Mouse (Mus musculus): ENCODE data around the gene Ano3.

The Ano3 gene

DNA sequence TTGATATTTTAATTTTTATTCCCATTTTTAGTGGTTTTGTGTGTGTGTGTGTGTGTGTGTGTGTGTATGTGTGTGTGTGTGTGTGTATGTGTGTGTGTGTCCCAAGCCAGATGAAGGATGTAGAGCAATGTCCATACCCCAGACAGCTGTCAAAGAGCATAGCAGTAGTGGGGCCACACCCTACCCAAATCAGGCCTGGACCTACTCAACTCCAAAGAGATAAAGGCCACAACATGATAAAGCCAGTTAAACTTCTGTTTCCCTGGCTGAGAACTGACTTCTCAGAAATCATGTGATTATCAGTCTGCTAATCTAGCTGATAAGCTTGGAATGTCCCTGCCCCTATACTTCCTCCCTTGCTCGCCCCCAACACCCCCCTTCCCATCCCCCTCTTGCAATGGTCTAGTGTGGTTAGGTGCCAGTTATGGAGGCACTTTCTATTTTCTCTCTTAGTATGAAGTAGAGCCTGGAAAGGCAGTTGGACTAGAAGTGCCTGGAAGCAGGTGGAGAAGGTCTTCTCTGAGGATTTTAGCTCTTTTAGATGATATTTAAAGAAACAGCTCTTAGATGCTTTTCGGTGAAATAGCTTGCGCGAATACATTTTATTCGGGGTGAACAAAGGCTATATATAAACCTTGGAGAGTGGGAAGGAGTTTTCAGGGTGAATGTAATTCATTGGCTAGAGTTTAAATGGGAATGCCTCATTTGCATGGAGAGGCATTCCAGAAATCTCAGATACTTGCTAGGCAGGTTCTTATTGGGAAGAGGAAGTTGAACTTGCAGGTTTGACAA is 144.2 kb downstream of the Ano3 start:
- DNase-seq = no peak

GRCm38 (mm10) chr2:110795928-110796327 is 154.8 kb downstream of the Ano3 start:
- DNase-seq = no peak

GRCm38 (mm10) chr2:110795433-110795832 is 155.3 kb downstream of the Ano3 start:
- no peak for DNase-seq

- no peak for DNase-seq
Measured at GRCm38 (mm10) chr2:110787396-110787795, 163.3 kb downstream of the Ano3 start.

DNA sequence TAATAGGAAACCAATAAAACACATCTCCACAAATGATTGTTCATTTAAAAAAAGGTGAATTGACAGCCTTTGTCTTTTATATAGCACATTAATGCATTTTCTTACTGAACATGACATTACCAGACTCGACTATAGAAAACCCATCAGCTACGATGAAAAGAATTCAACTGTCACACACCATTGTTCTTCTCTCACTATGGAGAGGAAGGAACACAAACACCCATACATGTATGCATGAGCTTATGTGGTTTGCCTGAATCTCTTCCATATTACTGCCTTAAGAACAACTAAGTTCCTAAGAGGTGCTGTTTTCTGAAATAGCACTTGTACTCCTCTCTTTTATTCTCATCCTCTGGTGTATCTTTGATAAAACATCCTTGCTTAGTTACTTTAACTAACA is 191.3 kb downstream of the Ano3 start:
- DNase-seq = no peak

GRCm38 (mm10) chr2:110757556-110757955 is 193.2 kb downstream of the Ano3 start:
- no peak for DNase-seq

- DNase-seq = no peak
Measured at GRCm38 (mm10) chr2:110740493-110740892, 210.2 kb downstream of the Ano3 start.

- DNase-seq = no peak
Measured at GRCm38 (mm10) chr2:110739781-110740180, 210.9 kb downstream of the Ano3 start.

- DNase-seq = no peak
Measured at GRCm38 (mm10) chr2:110737981-110738380, 212.7 kb downstream of the Ano3 start.

- DNase-seq = no peak
Measured at GRCm38 (mm10) chr2:110737236-110737635, 213.5 kb downstream of the Ano3 start.

DNA sequence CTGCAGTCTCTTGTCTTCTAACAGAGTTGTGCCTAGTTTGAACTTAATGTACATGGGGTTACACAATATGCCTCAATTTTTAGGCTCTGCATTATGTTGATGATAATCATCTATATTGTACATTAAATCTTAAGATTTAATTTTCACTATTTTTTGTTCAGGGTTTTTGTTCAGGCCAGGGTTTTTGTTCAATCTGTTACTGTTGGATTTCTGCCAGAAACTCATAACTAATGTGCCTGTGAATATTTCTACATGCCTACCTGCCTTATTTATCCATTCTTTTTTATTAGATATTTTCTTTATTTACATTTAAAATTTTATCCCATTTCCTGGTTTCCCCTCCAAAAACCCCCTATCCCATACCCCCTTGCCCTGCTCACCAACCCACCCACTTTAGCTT is 224.6 kb downstream of the Ano3 start:
- peak; percentile 30 for DNase-seq

- no peak for DNase-seq
Measured at GRCm38 (mm10) chr2:110722208-110722607, 228.5 kb downstream of the Ano3 start.

- peak; percentile 22 for DNase-seq
Measured at GRCm38 (mm10) chr2:110721290-110721753, 229.4 kb downstream of the Ano3 start, which contains the start of gene Muc15. Gene Muc15, plus strand, starts transcription at chr2:110721340.

DNA sequence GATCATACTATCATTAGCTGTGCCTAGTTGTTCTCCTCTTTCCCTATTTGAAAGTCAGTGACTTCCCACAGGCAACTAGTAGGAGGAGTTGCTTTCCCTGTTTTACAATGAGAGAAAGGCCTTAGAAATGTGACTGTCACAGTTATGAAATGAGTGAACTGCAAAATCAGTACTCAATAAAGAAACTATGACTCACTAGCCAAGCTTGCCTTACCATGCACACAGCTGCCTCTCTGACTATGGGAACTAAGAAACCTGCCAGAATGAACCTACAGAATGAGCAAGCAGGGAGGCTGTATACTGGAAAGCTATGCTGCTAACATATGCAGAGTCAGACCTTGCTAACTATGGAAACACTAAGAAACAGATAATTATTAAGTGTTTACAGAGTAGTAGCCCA is 231.7 kb downstream of the Ano3 start:
- no peak for DNase-seq

GRCm38 (mm10) chr2:110710055-110710720 is 240.5 kb downstream of the Ano3 start:
- DNase-seq = no peak

DNA sequence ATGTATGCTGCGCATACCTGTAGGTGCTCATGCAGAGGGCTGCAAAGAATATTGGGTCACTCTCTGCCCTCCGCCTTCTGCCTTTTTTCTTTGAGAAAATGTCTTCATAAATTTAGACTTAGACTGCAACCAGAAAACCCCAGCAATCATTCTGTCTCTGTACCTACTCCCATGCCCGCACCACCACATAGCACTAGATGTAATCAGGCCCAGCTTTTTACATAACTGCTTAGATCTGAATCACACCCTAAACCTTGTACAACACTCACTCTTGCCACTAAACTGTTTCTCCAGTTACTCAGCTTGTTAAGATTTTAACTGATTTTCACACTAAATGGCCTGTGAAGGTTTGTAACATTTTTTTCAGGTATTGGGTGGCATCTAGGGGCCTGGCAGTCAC is 241.3 kb downstream of the Ano3 start:
- no peak for DNase-seq

DNA sequence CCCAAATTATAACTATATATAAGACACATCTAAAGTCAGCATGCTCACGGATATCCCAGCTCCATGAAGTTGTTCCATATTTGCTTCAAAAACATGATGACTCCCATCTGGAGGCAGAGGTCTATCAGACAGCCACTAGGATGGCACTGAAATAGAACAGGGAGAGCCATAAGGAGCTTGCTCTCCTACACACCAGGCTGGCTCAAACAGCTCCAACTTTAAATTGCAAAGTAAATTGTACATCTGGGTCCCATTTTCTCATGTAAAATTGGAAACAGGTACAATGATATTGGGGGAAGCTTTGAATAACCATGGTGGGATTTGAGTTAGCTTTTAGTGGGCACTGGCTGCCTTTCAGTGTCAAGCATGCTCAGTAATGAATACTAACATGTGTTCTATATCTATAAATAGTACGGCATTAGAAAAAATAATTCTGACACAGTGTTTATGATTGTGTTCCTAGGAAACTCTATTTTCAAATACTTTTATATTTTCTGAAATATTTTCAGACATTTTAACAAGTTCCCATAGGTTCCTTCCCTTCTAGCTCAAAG is 279.6 kb downstream of the Ano3 start:
- no peak for DNase-seq

GRCm38 (mm10) chr2:110663329-110663728 is 287.4 kb downstream of the Ano3 start:
- DNase-seq = peak; percentile 22

DNA sequence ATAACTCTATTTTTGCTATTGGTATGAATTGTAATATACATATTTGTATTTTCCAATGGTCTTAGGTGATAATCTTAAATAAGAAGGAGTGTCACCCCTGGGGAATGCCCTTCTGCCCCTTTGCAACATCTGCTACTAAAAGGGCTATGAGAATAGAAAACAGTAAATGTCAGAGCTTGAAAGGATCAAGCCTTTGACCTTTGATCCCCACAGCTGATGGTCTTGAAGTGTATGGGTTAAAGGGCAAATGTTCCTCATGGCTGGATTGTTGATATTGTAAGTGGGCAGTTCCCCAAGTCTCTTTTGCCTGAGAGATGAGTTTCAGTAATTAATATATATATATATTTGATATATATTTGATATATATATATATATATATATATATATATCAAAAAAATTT is 305.9 kb downstream of the Ano3 start:
- no peak for DNase-seq

DNA sequence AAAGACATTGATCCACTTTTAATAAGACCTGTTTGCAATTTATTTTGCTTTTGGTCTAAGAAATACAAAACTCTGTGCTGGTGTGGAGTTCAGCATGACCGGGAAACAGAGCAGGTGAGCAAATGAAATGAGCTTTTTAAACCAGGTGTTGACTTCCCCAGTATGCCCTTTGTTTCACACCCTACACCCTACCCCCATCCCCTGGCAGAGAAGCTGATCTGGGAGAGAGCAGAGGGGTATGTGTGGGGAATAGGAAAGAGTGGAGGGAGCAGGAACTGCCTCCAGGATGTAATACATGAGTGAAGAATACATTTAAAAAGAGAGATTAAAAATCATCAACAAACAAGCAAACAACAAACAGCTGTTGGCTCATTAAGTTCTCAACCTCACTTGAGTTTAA is 306.4 kb downstream of the Ano3 start:
- no peak for DNase-seq

Data from cerebellum, adult 8-10 months (tissue).